Mouse (Mus musculus): ENCODE data around the gene Cachd1.

Gene Cachd1

GRCm38 (mm10) chr4:100879414-100879813 is 102.9 kb downstream of the Cachd1 start:
- DNase-seq: no peak

GRCm38 (mm10) chr4:100880075-100880474 is 103.6 kb downstream of the Cachd1 start:
- no peak for DNase-seq

- no peak for DNase-seq
Measured at GRCm38 (mm10) chr4:100885793-100886742, 109.6 kb downstream of the Cachd1 start.

GRCm38 (mm10) chr4:100886743-100887416 is 110.4 kb downstream of the Cachd1 start:
- DNase-seq: no peak

- DNase-seq: no peak
Measured at GRCm38 (mm10) chr4:100890106-100890970, 113.9 kb downstream of the Cachd1 start.

- DNase-seq: no peak
Measured at GRCm38 (mm10) chr4:100893739-100894138, 117.3 kb downstream of the Cachd1 start.

- no peak for DNase-seq
Measured at GRCm38 (mm10) chr4:100894142-100894541, 117.7 kb downstream of the Cachd1 start.

GRCm38 (mm10) chr4:100896260-100897010 is 120.0 kb downstream of the Cachd1 start:
- no peak for DNase-seq

- DNase-seq: no peak
Measured at GRCm38 (mm10) chr4:100897943-100898342, 121.5 kb downstream of the Cachd1 start.

GRCm38 (mm10) chr4:100909694-100910340 is 133.3 kb downstream of the Cachd1 start:
- DNase-seq: no peak

- peak; percentile 6 for DNase-seq
Measured at GRCm38 (mm10) chr4:100910605-100911330, 134.3 kb downstream of the Cachd1 start.

GRCm38 (mm10) chr4:100911658-100912057 is 135.2 kb downstream of the Cachd1 start:
- DNase-seq: no peak

- peak; percentile 12 for DNase-seq
Measured at GRCm38 (mm10) chr4:100913666-100914065, 137.2 kb downstream of the Cachd1 start.

- no peak for DNase-seq
Measured at GRCm38 (mm10) chr4:100914532-100914931, 138.1 kb downstream of the Cachd1 start.

GRCm38 (mm10) chr4:100915093-100915492 is 138.6 kb downstream of the Cachd1 start:
- no peak for DNase-seq

GRCm38 (mm10) chr4:100917511-100917910 is 141.0 kb downstream of the Cachd1 start:
- DNase-seq: no peak

- DNase-seq: no peak
Measured at GRCm38 (mm10) chr4:100920413-100920812, 143.9 kb downstream of the Cachd1 start.

- DNase-seq: no peak
Measured at GRCm38 (mm10) chr4:100922816-100923554, 146.5 kb downstream of the Cachd1 start.

- DNase-seq: no peak
Measured at GRCm38 (mm10) chr4:100923598-100923997, 147.1 kb downstream of the Cachd1 start.

GRCm38 (mm10) chr4:100924276-100924675 is 147.8 kb downstream of the Cachd1 start:
- DNase-seq: no peak

Data from layer of hippocampus, adult 9-11 months (tissue).